In genomic region chr2:25983159-25983907, GRCm38 (mm10) we compare ENCODE assay signal across 8 mouse cellular contexts. TPM values are rescaled to one million over a fixed set of nuclear protein-coding genes. Genes with fewer than 3 reads are reported as not detected.
DNase-seq lines count a peak whose midpoint lies in the region; ATAC-seq and TF ChIP-seq lines count a peak whose summit lies in the region.

Gene Camsap1, minus strand, starts transcription at chr2:25983282.

- peak; percentile 99 to 100 for DNase-seq in heart, postnatal 10 days
- peak; percentile 98 for DNase-seq in large intestine, adult 2 months (ENCODE audit: low read depth, low spot score)
- peak; percentile 100 for DNase-seq in liver, postnatal 0 days
- peak; percentile 100 for DNase-seq in testis, postnatal 10 days (ENCODE audit: low spot score)

- peak within 1 kb of the TSS; percentile 98 for H3K9ac ChIP-seq in ES-Bruce4 (ENCODE audit: low read depth, poor library complexity, severe bottlenecking)
- H3K9ac ChIP-seq in forebrain, embryonic 13.5 days = peak within 1 kb of the TSS; percentile 99
- H3K9ac ChIP-seq in liver, postnatal 0 days (replicated peaks) = peak within 1 kb of the TSS; percentile 79
- peak within 1 kb of the TSS; percentile 98 for H3K9ac ChIP-seq in neural tube, embryonic 14.5 days (replicated peaks; ENCODE audit: low read depth, low read length)

- 0 out of 2 replicates have a peak, but pooled peaks have one; percentile 24 for TF ChIP-seq EP300 in ES-Bruce4 (IDR thresholded peaks at IDR 0.05; ENCODE audit: insufficient read depth, low read depth, low read length)
- TF ChIP-seq EP300 in liver, postnatal 0 days (IDR thresholded peaks at IDR 0.05; ENCODE audit: low read depth) = no peak

- H3K9me3 ChIP-seq in ES-Bruce4 (replicated peaks; ENCODE audit: control insufficient read depth, insufficient read depth, low read length, poor library complexity, severe bottlenecking) = no peaks in the 10 kb centered on the region
- H3K9me3 ChIP-seq in forebrain, embryonic 13.5 days (replicated peaks) = no peaks in the 10 kb centered on the region
- H3K9me3 ChIP-seq in liver, postnatal 0 days (ENCODE audit: low read length) = no peaks in the 10 kb centered on the region
- no peaks in the 10 kb centered on the region for H3K9me3 ChIP-seq in neural tube, embryonic 14.5 days (ENCODE audit: control insufficient read depth, low read length)

- no peaks in the 10 kb centered on the region for H3K27me3 ChIP-seq in ES-Bruce4 (ENCODE audit: control insufficient read depth, insufficient read depth, low read length, poor library complexity, severe bottlenecking)
- H3K27me3 ChIP-seq in forebrain, embryonic 13.5 days = no peaks in the 10 kb centered on the region
- no peaks in the 10 kb centered on the region for H3K27me3 ChIP-seq in liver, postnatal 0 days (ENCODE audit: insufficient read depth, low read length)
- no peaks in the 10 kb centered on the region for H3K27me3 ChIP-seq in neural tube, embryonic 14.5 days (ENCODE audit: control insufficient read depth, insufficient read depth, low read length)

- WGBS in forebrain, embryonic 13.5 days = under 1% methylated on average over 54 of the region's 64 CpGs
- under 1% methylated on average over 63 of the region's 64 CpGs for WGBS in large intestine, adult 2 months
- under 1% methylated on average over 37 of the region's 64 CpGs for WGBS in liver, postnatal 0 days (ENCODE audit: insufficient replicate concordance)
- 1% methylated on average over 48 of the region's 64 CpGs for WGBS in neural tube, embryonic 14.5 days

- H3K4me1 ChIP-seq in ES-Bruce4 (ENCODE audit: control insufficient read depth, insufficient read depth, low read length) = peaks cover 1% of the 10 kb centered on the region
- H3K4me1 ChIP-seq in forebrain, embryonic 13.5 days = peaks cover 48% of the 10 kb centered on the region
- H3K4me1 ChIP-seq in liver, postnatal 0 days (ENCODE audit: insufficient read depth) = peaks cover 15% of the 10 kb centered on the region
- peaks cover 32% of the 10 kb centered on the region for H3K4me1 ChIP-seq in neural tube, embryonic 14.5 days (ENCODE audit: control insufficient read depth, insufficient read depth, low read length)

- no peak for TF ChIP-seq POLR2A in ES-Bruce4 (IDR thresholded peaks at IDR 0.05; ENCODE audit: insufficient read depth, low read length)

- ATAC-seq in cerebellum, adult (ENCODE audit: insufficient number of reproducible peaks, low FRiP score, low TSS enrichment) = peak; percentile 96
- peak; percentile 98 for ATAC-seq in forebrain, embryonic 13.5 days
- ATAC-seq in liver, postnatal 0 days = peak; percentile 98
- peak; percentile 98 for ATAC-seq in neural tube, embryonic 14.5 days (ENCODE audit: low read depth)

- intact Hi-C loops in heart, postnatal 10 days (cut with DNase I) = no loop called here

- H3K36me3 ChIP-seq in ES-Bruce4 (ENCODE audit: control insufficient read depth, insufficient read depth, low read length, poor library complexity, severe bottlenecking) = no peaks in the 10 kb centered on the region
- H3K36me3 ChIP-seq in forebrain, embryonic 13.5 days (ENCODE audit: poor library complexity, severe bottlenecking) = 0 out of 2 replicates have a peak, but pooled peaks cover 3% of the 10 kb centered on the region
- no peaks in the 10 kb centered on the region for H3K36me3 ChIP-seq in liver, postnatal 0 days (replicated peaks; ENCODE audit: insufficient read depth, low read length)
- H3K36me3 ChIP-seq in neural tube, embryonic 14.5 days (ENCODE audit: control insufficient read depth, insufficient read depth, low read length) = no peaks in the 10 kb centered on the region

- H3K4me2 ChIP-seq in forebrain, embryonic 13.5 days = peak within 1 kb of the TSS; percentile 91
- peak within 1 kb of the TSS; percentile 94 for H3K4me2 ChIP-seq in liver, postnatal 0 days (ENCODE audit: low read depth, low read length)
- H3K4me2 ChIP-seq in neural tube, embryonic 14.5 days (ENCODE audit: low read depth, low read length) = peak within 1 kb of the TSS; percentile 91

- H3K27ac ChIP-seq in ES-Bruce4 (ENCODE audit: insufficient read depth, low read length) = no peak within 1 kb of the TSS
- peak within 1 kb of the TSS; percentile 96 for H3K27ac ChIP-seq in forebrain, embryonic 13.5 days
- H3K27ac ChIP-seq in liver, postnatal 0 days (ENCODE audit: low read depth) = peak within 1 kb of the TSS; percentile 78
- peak within 1 kb of the TSS; percentile 95 for H3K27ac ChIP-seq in neural tube, embryonic 14.5 days (ENCODE audit: low read depth, low read length)

- H3K4me3 ChIP-seq in ES-Bruce4 (ENCODE audit: low read depth, low read length) = peak within 1 kb of the TSS; percentile 88
- H3K4me3 ChIP-seq in forebrain, embryonic 13.5 days = peak within 1 kb of the TSS; percentile 82
- H3K4me3 ChIP-seq in liver, postnatal 0 days (ENCODE audit: low read depth, low read length) = peak within 1 kb of the TSS; percentile 69
- H3K4me3 ChIP-seq in neural tube, embryonic 14.5 days (ENCODE audit: low read depth, low read length) = peak within 1 kb of the TSS; percentile 85

- TF ChIP-seq CTCF in ES-Bruce4 (IDR thresholded peaks at IDR 0.05; ENCODE audit: low read depth, low read length) = no peak
- no peak for TF ChIP-seq CTCF in liver, postnatal 0 days (IDR thresholded peaks at IDR 0.05; ENCODE audit: low read depth)

RNA-seq across cellular contexts. Expression of gene Camsap1, which starts in this region (rescaled TPM):
- 63.0 and 63.4 TPM in 2 replicates for polyA plus RNA-seq in ES-Bruce4 (2011; ENCODE audit: insufficient read depth, insufficient read length, low read depth, missing spikeins)
- 30.7 and 35.1 TPM in 2 replicates for polyA plus RNA-seq in forebrain, embryonic 13.5 days (2015; fragmentation: Nextera tagmentation; extraction: Ambion mirVana)
- total RNA-seq in heart, postnatal 10 days (2021) = 10 to 100 TPM; 36.3 to 37.1 TPM
- polyA plus RNA-seq in large intestine, adult 2 months (2012; rRNA removed) = 2.1 and 5.1 TPM in 2 replicates
- 3.1 and 3.3 TPM in 2 replicates for polyA plus RNA-seq in liver, postnatal 0 days (2015; fragmentation: Nextera tagmentation; extraction: Ambion mirVana)
- polyA plus RNA-seq in neural tube, embryonic 14.5 days (2014; fragmentation: Nextera tagmentation; extraction: Ambion mirVana) = 73.4 and 90.1 TPM in 2 replicates
